Mouse (Mus musculus) stomach, postnatal 0 days (tissue): ENCODE measurements at regions not wholly inside any gene's neighbourhood (a gene's known extent, or its start where the extent isn't known, plus 50 kb on each side); places are given as distances from the start of the nearest gene placed in this dataset.

Experiments used
- ATAC-seq: fragments of 200-750 bp; cut with Nextera tagmentation; 2 replicates; pipeline ENCODE4 v1.8.0; 2017; ENCODE audit not compliant: low FRiP score, low TSS enrichment
- DNase-seq: peaks from one replicate; pipeline ENCODE4 v3.0.0-alpha.2; 2016; ENCODE audit warnings: low spot score
- H3K27ac ChIP-seq: fragments of 300-500 bp; sonication (generic); replicated peaks from 2 replicates; pipeline ENCODE4 v1.5.1; 2014; ENCODE audit warnings: mild to moderate bottlenecking, control low read depth
- H3K27me3 ChIP-seq: fragments of 300-500 bp; sonication (generic); 2 replicates; pipeline ENCODE4 v1.6.1; 2014; ENCODE audit warnings: low read length; ENCODE audit not compliant: control insufficient read depth, insufficient read depth
- H3K36me3 ChIP-seq: fragments of 300-500 bp; sonication (generic); 2 replicates; pipeline ENCODE4 v1.6.1; 2014; ENCODE audit warnings: low read length, mixed read lengths; ENCODE audit not compliant: control insufficient read depth, insufficient read depth
- H3K4me1 ChIP-seq: fragments of 300-500 bp; sonication (generic); replicated peaks from 2 replicates; pipeline ENCODE4 v1.6.1; 2014; ENCODE audit warnings: antibody characterized with exemption; ENCODE audit not compliant: control insufficient read depth, insufficient read depth
- H3K4me2 ChIP-seq: fragments of 300-500 bp; sonication (generic); replicated peaks from 2 replicates; pipeline ENCODE4 v1.6.1; 2014; ENCODE audit warnings: low read depth, mild to moderate bottlenecking, control low read depth, moderate library complexity
- H3K4me3 ChIP-seq: fragments of 300-500 bp; sonication (generic); 2 replicates; pipeline ENCODE4 v1.5.1; 2014; ENCODE audit warnings: low read depth, low read length, control low read depth
- H3K9ac ChIP-seq: fragments of 300-500 bp; sonication (generic); 2 replicates; pipeline ENCODE4 v1.6.1; 2014; ENCODE audit warnings: mild to moderate bottlenecking, low read length, control low read depth, mixed read lengths
- H3K9me3 ChIP-seq: fragments of 300-500 bp; sonication (generic); 2 replicates; pipeline ENCODE4 v1.6.1; 2016; ENCODE audit warnings: low read length; ENCODE audit not compliant: control insufficient read depth
- CTCF ChIP-seq: IDR thresholded peaks from 2 replicates; pipeline ENCODE4 v1.5.1; 2016; ENCODE audit warnings: antibody characterized with exemption, low read depth, mild to moderate bottlenecking, moderate library complexity
- EP300 ChIP-seq: optimal IDR thresholded peaks from 2 replicates; pipeline ENCODE3; 2016; ENCODE audit warnings: antibody characterized with exemption
- WGBS: fragments of 180-500 bp; shearing (Covaris S2); extraction: QIAGEN DNeasy Blood & Tissue Kit; methylation state at CpG from one replicate; pipeline ENCODE4 v1.1.7; 2014; 5-methylcytosine and 5-hydroxymethylcytosine counted together

DNA sequence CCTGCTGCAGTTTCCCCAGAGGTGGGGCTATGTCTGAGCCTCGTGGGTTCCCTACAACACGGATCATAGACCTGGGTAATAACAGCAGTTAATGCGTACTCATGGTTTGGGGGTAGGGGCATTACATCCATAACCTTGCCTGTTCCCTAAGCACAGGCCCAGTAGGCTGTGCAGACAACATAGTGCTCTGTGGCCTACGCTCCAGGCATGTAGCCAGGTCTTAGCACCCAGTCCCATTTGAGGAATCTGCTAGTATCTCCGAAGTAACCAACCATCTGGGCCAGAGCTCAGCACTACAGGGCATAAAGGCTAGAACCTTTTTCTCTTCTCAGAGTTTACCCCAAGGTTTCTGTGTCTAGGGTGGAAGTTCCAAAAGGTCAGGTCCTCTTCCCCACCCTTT lies 111.4 kb upstream of the Gli2 start:
- WGBS, result 83% methylated on average over 5 of the region's 5 CpGs
- Histone ChIP-seq H3K4me1 (no peaks in the 10 kb centered on the region), H3K9me3 (no peaks in the 10 kb centered on the region), H3K9ac (no peak overlapping the region), H3K4me3 (no peak overlapping the region), H3K27me3 (no peaks in the 10 kb centered on the region), H3K4me2 (no peak overlapping the region), H3K36me3 (no peaks in the 10 kb centered on the region), H3K27ac (no peak overlapping the region)
- DNase-seq (no peak), ATAC-seq (no peak)
- TF ChIP-seq CTCF (no peak), EP300 (no peak)

DNA sequence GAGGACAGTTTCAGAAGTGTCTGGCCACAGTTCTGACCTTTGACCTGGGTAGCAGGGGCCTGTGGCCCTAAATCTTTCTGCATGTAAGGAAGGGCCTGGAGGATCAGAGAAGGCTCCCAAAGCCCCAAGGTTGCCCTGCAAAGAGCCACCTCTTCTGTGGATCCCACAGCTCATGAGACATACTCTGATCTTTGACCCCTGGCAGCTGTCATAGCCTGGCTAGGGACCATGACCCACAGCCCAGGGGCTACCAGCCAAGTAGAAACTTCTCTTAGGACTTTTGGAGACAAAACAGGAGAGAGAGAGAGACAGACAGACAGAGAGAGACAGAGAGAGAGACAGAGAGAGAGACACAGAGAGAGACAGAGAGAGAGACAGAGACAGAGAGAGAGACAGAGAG lies 110.4 kb upstream of the Gli2 start:
- H3K27me3 ChIP-seq, result no peaks in the 10 kb centered on the region
- H3K4me1 ChIP-seq, result no peaks in the 10 kb centered on the region

DNA sequence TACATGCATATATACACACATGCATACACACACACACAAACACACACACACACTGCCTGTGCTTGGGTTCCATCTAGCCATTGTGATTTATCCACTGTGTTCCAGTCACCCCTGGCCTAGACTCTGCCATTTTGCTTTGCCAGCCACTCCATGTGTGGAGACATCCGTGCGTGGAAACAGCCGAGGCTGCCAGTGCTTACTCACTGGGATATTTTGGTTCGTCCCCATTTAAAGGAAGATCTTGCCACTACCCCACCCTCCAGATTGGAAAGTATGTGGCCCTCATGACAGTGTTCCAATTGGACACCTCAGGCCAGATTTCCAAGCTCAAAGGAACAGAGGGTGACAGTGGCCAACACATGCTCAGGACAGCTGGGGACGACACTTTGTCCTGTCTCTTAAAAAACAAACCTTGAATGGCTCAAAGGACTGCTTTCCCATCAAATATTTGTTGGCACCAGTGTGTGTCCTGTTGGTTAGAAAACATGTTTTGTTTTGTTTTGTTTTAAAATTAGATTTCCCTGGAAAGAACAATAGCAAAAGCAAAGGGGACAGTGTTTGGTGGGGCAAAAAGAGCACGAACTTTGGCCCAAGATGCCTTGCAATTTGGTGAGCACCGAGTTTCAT lies 109.8 kb upstream of the Gli2 start:
- no peak for TF ChIP-seq CTCF
- no peak for TF ChIP-seq EP300
- WGBS, result 82% methylated on average over 7 of the region's 7 CpGs
- no peak for DNase-seq
- no peak for ATAC-seq
- Histone ChIP-seq H3K36me3 (no peaks in the 10 kb centered on the region), H3K4me2 (no peak overlapping the region), H3K9me3 (no peaks in the 10 kb centered on the region), H3K27me3 (no peaks in the 10 kb centered on the region), H3K27ac (no peak overlapping the region), H3K9ac (no peak overlapping the region), H3K4me3 (no peak overlapping the region), H3K4me1 (no peaks in the 10 kb centered on the region)

More for the DNA sequence above, 110.4 kb upstream of the Gli2 start:
- DNase-seq, result no peak
- no peak for ATAC-seq
- Histone ChIP-seq H3K9ac (no peak overlapping the region), H3K9me3 (no peaks in the 10 kb centered on the region), H3K27ac (no peak overlapping the region), H3K4me2 (no peak overlapping the region), H3K4me3 (no peak overlapping the region), H3K36me3 (no peaks in the 10 kb centered on the region)
- TF ChIP-seq CTCF (no peak), EP300 (no peak)

GRCm38 (mm10) chr1:119161751-119162150 lies 108.3 kb upstream of the Gli2 start:
- H3K4me1 ChIP-seq, result no peaks in the 10 kb centered on the region
- 59% methylated on average over 3 of the region's 3 CpGs for WGBS
- H3K27me3 ChIP-seq, result no peaks in the 10 kb centered on the region
- no peak overlapping the region for H3K27ac ChIP-seq
- no peak for DNase-seq
- H3K36me3 ChIP-seq, result no peaks in the 10 kb centered on the region
- ATAC-seq, result no peak
- H3K4me2 ChIP-seq, result no peak overlapping the region
- H3K4me3 ChIP-seq, result no peak overlapping the region
- TF ChIP-seq EP300, result no peak
- TF ChIP-seq CTCF, result no peak
- H3K9ac ChIP-seq, result no peak overlapping the region
- H3K9me3 ChIP-seq, result no peaks in the 10 kb centered on the region

GRCm38 (mm10) chr1:119160354-119160753 lies 106.9 kb upstream of the Gli2 start:
- no peak for ATAC-seq
- TF ChIP-seq EP300 (no peak), CTCF (peak; percentile 40)
- Histone ChIP-seq H3K4me1 (no peaks in the 10 kb centered on the region), H3K36me3 (no peaks in the 10 kb centered on the region), H3K9me3 (no peaks in the 10 kb centered on the region), H3K27me3 (no peaks in the 10 kb centered on the region), H3K27ac (no peak overlapping the region), H3K4me3 (no peak overlapping the region), H3K4me2 (no peak overlapping the region), H3K9ac (no peak overlapping the region)
- DNase-seq, result no peak
- 93% methylated on average over 1 of the region's 1 CpGs for WGBS

DNA sequence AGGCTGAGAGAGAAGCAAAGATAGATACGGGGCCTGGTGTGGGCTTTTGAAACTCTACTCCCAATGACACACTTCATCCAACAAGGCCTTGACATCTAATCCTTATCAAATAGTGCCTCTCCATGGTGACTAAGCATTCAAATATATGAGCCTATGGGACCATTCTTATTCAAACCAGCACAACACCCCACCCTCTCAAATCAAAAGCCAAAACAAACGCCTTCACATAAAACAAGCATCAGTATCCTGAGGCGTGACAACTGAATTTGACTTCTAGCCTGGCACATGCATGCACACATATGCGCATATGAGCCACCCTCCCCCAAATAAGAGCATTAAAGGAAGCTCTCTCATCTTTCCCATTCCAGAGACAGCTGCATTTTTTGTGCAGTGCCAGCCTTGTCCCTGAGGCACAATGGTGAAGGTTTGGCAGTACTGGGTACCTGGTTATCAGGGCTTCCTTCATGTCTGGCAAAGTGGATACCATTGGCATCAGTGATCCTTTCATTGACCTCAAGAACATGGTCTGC lies 103.8 kb upstream of the Gli2 start:
- H3K27me3 ChIP-seq, result no peaks in the 10 kb centered on the region
- H3K36me3 ChIP-seq, result no peaks in the 10 kb centered on the region
- ATAC-seq (no peak), DNase-seq (no peak)
- H3K4me3 ChIP-seq, result no peak overlapping the region
- no peaks in the 10 kb centered on the region for H3K4me1 ChIP-seq
- H3K27ac ChIP-seq, result no peak overlapping the region
- H3K9ac ChIP-seq, result no peak overlapping the region
- no peak overlapping the region for H3K4me2 ChIP-seq
- TF ChIP-seq CTCF (no peak), EP300 (no peak)
- no peaks in the 10 kb centered on the region for H3K9me3 ChIP-seq
- 76% methylated on average over 4 of the region's 4 CpGs for WGBS
